In genomic region chr19:7595534-7595933, GRCm38 (mm10) we compare ENCODE assay signal across 8 mouse cellular contexts. TPM values are rescaled to one million over a fixed set of nuclear protein-coding genes. Genes with fewer than 3 reads are reported as not detected.
DNase-seq lines count a peak whose midpoint lies in the region; TF ChIP-seq lines count a peak whose summit lies in the region.

No protein-coding gene starts in this region.

- H3K27me3 ChIP-seq in heart, adult 2 months (ENCODE audit: control insufficient read depth, insufficient read depth, low read length) = no peaks in the 10 kb centered on the region
- H3K27me3 ChIP-seq in testis, adult 2 months (ENCODE audit: control insufficient read depth, insufficient read depth, low read length) = no peaks in the 10 kb centered on the region

- no peaks in the 10 kb centered on the region for H3K79me2 ChIP-seq in heart, adult 2 months (replicated peaks; ENCODE audit: control insufficient read depth, insufficient read depth, low read length)

- peak; percentile 40; the same call in 1 of the 2 replicates for TF ChIP-seq POLR2A in heart, adult 2 months (IDR thresholded peaks at IDR 0.05; ENCODE audit: insufficient read depth, low read depth, low read length)
- TF ChIP-seq POLR2A in testis, adult 2 months (IDR thresholded peaks at IDR 0.05; ENCODE audit: control insufficient read depth, low read depth, low read length) = no peak

- H3K27ac ChIP-seq in heart, adult 2 months = no peak overlapping the region
- H3K27ac ChIP-seq in testis, adult 2 months (ENCODE audit: control insufficient read depth, insufficient read depth, low read depth, low read length) = no peak overlapping the region

- TF ChIP-seq CTCF in heart, adult 2 months (IDR thresholded peaks at IDR 0.05) = peak; percentile 84
- TF ChIP-seq CTCF in testis, adult 2 months (IDR thresholded peaks at IDR 0.05; ENCODE audit: control insufficient read depth, insufficient read depth, insufficient replicate concordance, low read depth, low read length) = peak; percentile 24; the same call in 1 of the 2 replicates

- no peak overlapping the region for H3K9ac ChIP-seq in heart, adult 2 months (ENCODE audit: low read depth, low read length)

- DNase-seq in heart, adult 2 months = peak in 1 of 2 experiments; percentile 36
- DNase-seq in heart, postnatal 25 days (ENCODE audit: low spot score) = no peak
- DNase-seq in testis, postnatal 14 days (ENCODE audit: low spot score) = no peak
- peak; percentile 69 for DNase-seq in embryo, embryonic 10 days (ENCODE audit: low spot score)
- DNase-seq in layer of hippocampus, adult 9-11 months = peak; percentile 45
- peak; percentile 44 for DNase-seq in telencephalon, adult 2 months (ENCODE audit: low read depth, low spot score)
- DNase-seq in spleen, postnatal 36 days (ENCODE audit: low spot score in 2 of 2) = no peak

- WGBS in heart, adult 2 months = 4% methylated on average over 2 of the region's 2 CpGs

- H3K4me1 ChIP-seq in heart, adult 2 months (ENCODE audit: control insufficient read depth, insufficient read depth, low read length) = peaks cover 2% of the 10 kb centered on the region
- H3K4me1 ChIP-seq in testis, adult 2 months (ENCODE audit: control insufficient read depth, insufficient read depth, low read length) = no peaks in the 10 kb centered on the region

- TF ChIP-seq EP300 in heart, adult 2 months (IDR thresholded peaks at IDR 0.05; ENCODE audit: insufficient read depth, low read depth, low read length) = no peak

- intact Hi-C loops in heart, adult 2 months (cut with DNase I) = loop anchor here (1.0 to 5.0 kb wide), 3 partner anchors 39 to 153 kb away; partner anchors contain the start of gene Pla2g16
- intact Hi-C loops in heart, postnatal 25 days (cut with DNase I) = loop anchor here (1.0 to 2.0 kb wide), 2 partner anchors 39 to 66 kb away; partner anchors contain the start of gene Pla2g16

- H3K36me3 ChIP-seq in heart, adult 2 months (ENCODE audit: control insufficient read depth, insufficient read depth, low read length) = no peaks in the 10 kb centered on the region; the same call in 1 of the 2 replicates
- no peaks in the 10 kb centered on the region for H3K36me3 ChIP-seq in testis, adult 2 months (ENCODE audit: control insufficient read depth, insufficient read depth, low read length)

- no peak overlapping the region for H3K4me3 ChIP-seq in heart, adult 2 months
- no peak overlapping the region for H3K4me3 ChIP-seq in testis, adult 2 months (ENCODE audit: control insufficient read depth, low read depth, low read length)

RNA-seq across cellular contexts. Expression of gene Lgals12, which starts 11.5 kb away (rescaled TPM):
- total RNA-seq in heart, adult 2 months (2021) = 1 to 10 TPM in 1 of 2 experiments, under 1 TPM in 1; 0.34 to 1.2 TPM
- 1.3 and 4.0 TPM in 2 replicates for polyA plus RNA-seq in heart, adult 2 months (2012; rRNA removed)
- under 1 TPM; 0.31 to 0.92 TPM for total RNA-seq in heart, postnatal 25 days (2021)
- 0.37 and 0.53 TPM in 2 replicates for polyA plus RNA-seq in testis, adult 2 months (2012; rRNA removed)

RNA-seq across cellular contexts. Expression of gene Hrasls5, which starts 16.8 kb away (rescaled TPM):
- not detected for total RNA-seq in heart, adult 2 months (2021)
- polyA plus RNA-seq in heart, adult 2 months (2012; rRNA removed) = 0.82 and 0.94 TPM in 2 replicates
- total RNA-seq in heart, postnatal 25 days (2021) = under 1 TPM in 1 of 2 experiments, not detected in 1; 0.26 TPM
- polyA plus RNA-seq in testis, adult 2 months (2012; rRNA removed) = 2,582 and 2,785 TPM in 2 replicates

RNA-seq across cellular contexts. Expression of gene Pla2g16, which starts 38.3 kb away (rescaled TPM):
- total RNA-seq in heart, adult 2 months (2021) = 100 to 1,000 TPM; 104 to 134 TPM
- polyA plus RNA-seq in heart, adult 2 months (2012; rRNA removed) = 75.6 and 108 TPM in 2 replicates
- 100 to 1,000 TPM; 122 TPM for total RNA-seq in heart, postnatal 25 days (2021)
- 2.1 and 2.3 TPM in 2 replicates for polyA plus RNA-seq in testis, adult 2 months (2012; rRNA removed)

Comparison
In these comparisons a context has a peak if more than half of its experiments do, and no peak if none do; other contexts are left out.
1. DNase-seq: peak in embryo, embryonic 10 days (single experiment), layer of hippocampus, adult 9-11 months (single experiment) and telencephalon, adult 2 months (single experiment); none in heart, postnatal 25 days (single experiment), testis, postnatal 14 days (single experiment) and spleen, postnatal 36 days (0 of 2).